Mouse (Mus musculus) limb, embryonic 13.5 days (tissue): ENCODE data around the gene Chpf. TPM values are rescaled to one million over a fixed set of nuclear protein-coding genes. Genes with fewer than 3 reads are reported as not detected.
A peak's percentile ranks its signal among the peaks of the same experiment; 100 is the strongest.

Source experiments
- ATAC-seq: fragments of 200-750 bp; cut with Nextera tagmentation; 2 replicates; pipeline ENCODE4 v1.8.0; 2017; ENCODE audit warnings: low read depth, moderate number of reproducible peaks, moderate TSS enrichment; ENCODE audit not compliant: low FRiP score
- H3K27ac ChIP-seq: fragments of 300-500 bp; sonication (generic); 2 replicates; pipeline ENCODE4 v1.5.1; 2015; ENCODE audit warnings: inconsistent platforms, mild to moderate bottlenecking, moderate library complexity
- H3K27me3 ChIP-seq: fragments of 300-500 bp; sonication (generic); 2 replicates; pipeline ENCODE4 v1.6.1; 2015; ENCODE audit warnings: mild to moderate bottlenecking, inconsistent platforms
- H3K36me3 ChIP-seq: fragments of 300-500 bp; sonication (generic); 2 replicates; pipeline ENCODE4 v1.6.1; 2015; ENCODE audit warnings: inconsistent platforms, mild to moderate bottlenecking, moderate library complexity
- H3K4me1 ChIP-seq: fragments of 300-500 bp; sonication (generic); 2 replicates; pipeline ENCODE4 v1.6.1; 2015; ENCODE audit warnings: inconsistent platforms
- H3K4me2 ChIP-seq: fragments of 300-500 bp; sonication (generic); replicated peaks from 2 replicates; pipeline ENCODE4 v1.6.1; 2015; ENCODE audit warnings: inconsistent platforms, mild to moderate bottlenecking, moderate library complexity
- H3K4me3 ChIP-seq: fragments of 300-500 bp; sonication (generic); 2 replicates; pipeline ENCODE4 v1.5.1; 2015; ENCODE audit warnings: moderate library complexity, mild to moderate bottlenecking, inconsistent platforms
- H3K9ac ChIP-seq: fragments of 300-500 bp; sonication (generic); 2 replicates; pipeline ENCODE4 v1.6.1; 2015; ENCODE audit warnings: mild to moderate bottlenecking, inconsistent platforms
- H3K9me3 ChIP-seq: fragments of 300-500 bp; sonication (generic); 2 replicates; pipeline ENCODE4 v1.6.1; 2016; ENCODE audit warnings: inconsistent platforms
- whole genome bisulfite sequencing: fragments of 180-500 bp; shearing (Covaris S2); methylation state at CpG from one replicate; pipeline ENCODE4 v1.1.7; 2015; 5-methylcytosine and 5-hydroxymethylcytosine counted together
- polyA plus RNA-seq: library from polyadenylated mRNA; unstranded; fragments of >200 nt; fragmentation: Nextera tagmentation; extraction: Ambion mirVana; gene quantifications from 2 replicates; pipeline ENCODE4 v1.2.1, GENCODE M21; 2015

The Chpf gene
- polyA plus RNA-seq, 1 experiment from 2014 or later = 37.7 TPM

- H3K27ac ChIP-seq = no peak overlapping the region
- H3K9me3 ChIP-seq = no peaks in the 10 kb centered on the region
- 73% methylated on average over 17 of the region's 17 CpGs for whole genome bisulfite sequencing
- H3K4me1 ChIP-seq = peaks cover 14% of the 10 kb centered on the region
- no peak overlapping the region for H3K4me3 ChIP-seq
- H3K9ac ChIP-seq = no peak overlapping the region
- H3K4me2 ChIP-seq = no peak overlapping the region
- peaks cover 40% of the 10 kb centered on the region for H3K27me3 ChIP-seq
- peaks cover 23% of the 10 kb centered on the region for H3K36me3 ChIP-seq
- ATAC-seq = no peak
Measured at GRCm38 (mm10) chr1:75469287-75469825, 9.8 kb downstream of the Chpf start.

GRCm38 (mm10) chr1:75467215-75467927 is 11.7 kb downstream of the Chpf start:
- WGBS = 7% methylated on average over 14 of the region's 14 CpGs
- no peak overlapping the region for H3K4me3 ChIP-seq
- peak overlapping the region; percentile 43 for H3K9ac ChIP-seq
- H3K27me3 ChIP-seq = peaks cover 48% of the 10 kb centered on the region
- H3K36me3 ChIP-seq = peaks cover 3% of the 10 kb centered on the region
- ATAC-seq = peak; percentile 90
- H3K9me3 ChIP-seq = no peaks in the 10 kb centered on the region
- no peak overlapping the region; the same call in 1 of the 2 replicates for H3K27ac ChIP-seq
- H3K4me1 ChIP-seq = 0 out of 2 replicates have a peak, but pooled peaks cover 3% of the 10 kb centered on the region
- peak overlapping the region; percentile 42 for H3K4me2 ChIP-seq

- H3K9ac ChIP-seq = no peak overlapping the region; the same call in 1 of the 2 replicates
- H3K9me3 ChIP-seq = no peaks in the 10 kb centered on the region
- peaks cover 58% of the 10 kb centered on the region for H3K27me3 ChIP-seq
- no peaks in the 10 kb centered on the region for H3K36me3 ChIP-seq
- peaks cover 12% of the 10 kb centered on the region for H3K4me1 ChIP-seq
- 80% methylated on average over 5 of the region's 5 CpGs for WGBS
- H3K4me2 ChIP-seq = no peak overlapping the region
- H3K4me3 ChIP-seq = no peak overlapping the region
- H3K27ac ChIP-seq = no peak overlapping the region
- ATAC-seq = no peak
Measured at GRCm38 (mm10) chr1:75463652-75464204, 15.4 kb downstream of the Chpf start.

- H3K27me3 ChIP-seq = peaks cover 58% of the 10 kb centered on the region
- H3K9me3 ChIP-seq = no peaks in the 10 kb centered on the region
- H3K4me3 ChIP-seq = no peak overlapping the region
- H3K4me2 ChIP-seq = no peak overlapping the region
- H3K36me3 ChIP-seq = no peaks in the 10 kb centered on the region
- no peak for ATAC-seq
- no peak overlapping the region for H3K27ac ChIP-seq
- H3K4me1 ChIP-seq = peaks cover 23% of the 10 kb centered on the region
- no peak overlapping the region for H3K9ac ChIP-seq
- WGBS = 27% methylated on average over 1 of the region's 1 CpGs
Measured at GRCm38 (mm10) chr1:75462636-75463035, 16.5 kb downstream of the Chpf start.

- 79% methylated on average over 7 of the region's 7 CpGs for WGBS
Measured at GRCm38 (mm10) chr1:75460297-75460696, 18.8 kb downstream of the Chpf start.

GRCm38 (mm10) chr1:75458789-75459684 is 20.1 kb downstream of the Chpf start:
- Histone ChIP-seq H3K4me1 (peaks cover 36% of the 10 kb centered on the region), H3K27ac (no peak overlapping the region), H3K9me3 (no peaks in the 10 kb centered on the region), H3K4me3 (peak overlapping the region; percentile 37), H3K4me2 (peak overlapping the region; percentile 61), H3K36me3 (no peaks in the 10 kb centered on the region), H3K27me3 (peaks cover 73% of the 10 kb centered on the region), H3K9ac (peak overlapping the region; percentile 56)
- 0 out of 2 replicates have a peak, but pooled peaks have one; percentile 24 for ATAC-seq
- 12% methylated on average over 20 of the region's 23 CpGs for WGBS

More at GRCm38 (mm10) chr1:75460297-75460696, 18.8 kb downstream of the Chpf start:
- H3K9ac ChIP-seq = no peak overlapping the region
- H3K4me2 ChIP-seq = no peak overlapping the region
- no peaks in the 10 kb centered on the region for H3K36me3 ChIP-seq
- no peaks in the 10 kb centered on the region for H3K9me3 ChIP-seq
- H3K4me3 ChIP-seq = no peak overlapping the region
- H3K4me1 ChIP-seq = peaks cover 36% of the 10 kb centered on the region
- H3K27ac ChIP-seq = no peak overlapping the region
- peaks cover 73% of the 10 kb centered on the region for H3K27me3 ChIP-seq
- ATAC-seq = no peak

- Histone ChIP-seq H3K36me3 (no peaks in the 10 kb centered on the region), H3K27me3 (peaks cover 75% of the 10 kb centered on the region), H3K9ac (peak overlapping the region; percentile 56), H3K4me2 (peak overlapping the region; percentile 61), H3K27ac (no peak overlapping the region), H3K4me3 (peak overlapping the region; percentile 37), H3K4me1 (peaks cover 44% of the 10 kb centered on the region), H3K9me3 (no peaks in the 10 kb centered on the region)
- WGBS = 3% methylated on average over 38 of the region's 42 CpGs
- peak; percentile 18; the same call in 1 of the 2 replicates for ATAC-seq
Measured at GRCm38 (mm10) chr1:75458025-75458788, 20.9 kb downstream of the Chpf start.

- WGBS = 2% methylated on average over 9 of the region's 10 CpGs
- H3K36me3 ChIP-seq = no peaks in the 10 kb centered on the region
- peak overlapping the region; percentile 61 for H3K4me2 ChIP-seq
- H3K9me3 ChIP-seq = no peaks in the 10 kb centered on the region
- peaks cover 49% of the 10 kb centered on the region for H3K4me1 ChIP-seq
- H3K27ac ChIP-seq = no peak overlapping the region
- ATAC-seq = no peak
- H3K4me3 ChIP-seq = peak overlapping the region; percentile 37; the same call in 1 of the 2 replicates
- no peak overlapping the region for H3K9ac ChIP-seq
- H3K27me3 ChIP-seq = peaks cover 81% of the 10 kb centered on the region
Measured at GRCm38 (mm10) chr1:75457710-75458024, 21.4 kb downstream of the Chpf start.

- H3K9me3 ChIP-seq = no peaks in the 10 kb centered on the region
- 6% methylated on average over 14 of the region's 14 CpGs for WGBS
- no peak for ATAC-seq
- peaks cover 51% of the 10 kb centered on the region for H3K4me1 ChIP-seq
- no peak overlapping the region for H3K27ac ChIP-seq
- H3K4me3 ChIP-seq = no peak overlapping the region
- H3K9ac ChIP-seq = no peak overlapping the region
- H3K36me3 ChIP-seq = no peaks in the 10 kb centered on the region
- 0 out of 2 replicates have a peak overlapping the region, but pooled peaks have one; percentile 21 for H3K4me2 ChIP-seq
- peaks cover 88% of the 10 kb centered on the region for H3K27me3 ChIP-seq
Measured at GRCm38 (mm10) chr1:75456746-75457564, 22.2 kb downstream of the Chpf start.

GRCm38 (mm10) chr1:75455948-75456347 is 23.2 kb downstream of the Chpf start:
- WGBS = 20% methylated on average over 5 of the region's 5 CpGs
- H3K9me3 ChIP-seq = no peaks in the 10 kb centered on the region
- no peak overlapping the region for H3K4me2 ChIP-seq
- H3K9ac ChIP-seq = no peak overlapping the region
- peaks cover 94% of the 10 kb centered on the region for H3K27me3 ChIP-seq
- no peak overlapping the region for H3K4me3 ChIP-seq
- H3K27ac ChIP-seq = no peak overlapping the region
- ATAC-seq = no peak
- no peaks in the 10 kb centered on the region for H3K36me3 ChIP-seq
- peaks cover 51% of the 10 kb centered on the region for H3K4me1 ChIP-seq

- Histone ChIP-seq H3K9me3 (no peaks in the 10 kb centered on the region), H3K4me1 (peaks cover 57% of the 10 kb centered on the region), H3K4me3 (no peak overlapping the region), H3K27me3 (peaks cover 98% of the 10 kb centered on the region), H3K27ac (no peak overlapping the region), H3K9ac (no peak overlapping the region), H3K36me3 (no peaks in the 10 kb centered on the region), H3K4me2 (no peak overlapping the region)
- WGBS = 53% methylated on average over 3 of the region's 3 CpGs
- ATAC-seq = no peak
Measured at GRCm38 (mm10) chr1:75455433-75455832, 23.7 kb downstream of the Chpf start.
